ENCODE assay signal across 24 mouse cellular contexts in the genomic region with DNA sequence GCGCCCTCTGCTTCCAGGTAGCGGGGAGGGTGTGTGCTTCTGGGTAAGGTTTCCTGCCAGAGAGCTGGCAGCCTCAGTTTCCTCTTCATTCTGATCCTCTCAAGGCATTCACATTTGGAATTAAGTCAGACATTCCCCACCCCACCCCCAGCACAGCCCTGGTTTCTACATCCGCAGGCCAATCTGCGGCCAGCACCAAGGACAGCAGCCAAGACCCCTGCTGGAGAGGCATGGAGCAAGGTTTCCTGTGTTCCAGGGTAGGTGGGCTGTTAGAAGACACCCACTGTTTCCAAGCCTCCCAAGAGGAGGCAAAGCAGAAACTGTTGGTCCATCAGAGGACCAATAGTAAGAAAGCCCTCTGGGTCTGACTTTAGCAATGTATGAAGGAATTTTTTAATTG. TPM values are rescaled to one million over a fixed set of nuclear protein-coding genes. Genes with fewer than 3 reads are reported as not detected.
DNase-seq lines count a peak whose midpoint lies in the region; ATAC-seq and TF ChIP-seq lines count a peak whose summit lies in the region.
"Had no signal": no experiment of that assay in that cellular context is flagged by ENCODE, and none has a peak within 500 bp of the region (broad histone marks: within the 10 kb centered on the region; RNA-seq: fewer than 3 reads in every experiment).

No protein-coding gene starts in this region.

- H3K4me2 ChIP-seq in intestine, postnatal 0 days (replicated peaks; ENCODE audit: low read depth), result no peak overlapping the region
- H3K4me2 ChIP-seq in intestine, embryonic 16.5 days (ENCODE audit: low read depth, low read length), result no peak overlapping the region
- H3K4me2 ChIP-seq in embryonic facial prominence, embryonic 11.5 days (ENCODE audit: low read depth, low read length), result no peak overlapping the region
- H3K4me2 ChIP-seq: liver, embryonic 11.5 days; lung, embryonic 15.5 days; midbrain, embryonic 12.5 days; neural tube, embryonic 12.5 days had no signal

- H3K36me3 ChIP-seq in intestine, postnatal 0 days (ENCODE audit: control insufficient read depth, insufficient read depth), result peaks cover 10% of the 10 kb centered on the region
- no peaks in the 10 kb centered on the region for H3K36me3 ChIP-seq in intestine, embryonic 16.5 days (ENCODE audit: control insufficient read depth, insufficient read depth, low read length)
- H3K36me3 ChIP-seq in E14TG2a.4 (ENCODE audit: insufficient read depth, low read length), result peaks cover 42% of the 10 kb centered on the region
- H3K36me3 ChIP-seq in embryonic facial prominence, embryonic 11.5 days (replicated peaks; ENCODE audit: control insufficient read depth, insufficient read depth, low read depth, low read length), result peaks cover 4% of the 10 kb centered on the region

- no peak for ATAC-seq in intestine, postnatal 0 days
- ATAC-seq in intestine, embryonic 16.5 days, result no peak
- no peak for ATAC-seq in embryonic facial prominence, embryonic 11.5 days (replicated peaks; ENCODE audit: insufficient number of reproducible peaks, low FRiP score, low TSS enrichment, low read depth)
- ATAC-seq: CD4-positive, CD25-positive, alpha-beta regulatory T cell, adult 4 months; hindbrain, embryonic 16.5 days had no signal

- no peak overlapping the region for H3K27ac ChIP-seq in intestine, postnatal 0 days (ENCODE audit: low read depth, low read length)
- H3K27ac ChIP-seq in intestine, embryonic 16.5 days (ENCODE audit: low read length), result no peak overlapping the region
- H3K27ac ChIP-seq in embryonic facial prominence, embryonic 11.5 days (replicated peaks; ENCODE audit: low read depth, low read length), result no peak overlapping the region
- H3K27ac ChIP-seq: heart, embryonic 10.5 days; lung, embryonic 15.5 days; midbrain, embryonic 12.5 days; neural tube, embryonic 12.5 days had no signal

- H3K9me3 ChIP-seq in intestine, postnatal 0 days (ENCODE audit: control insufficient read depth), result no peaks in the 10 kb centered on the region
- no peaks in the 10 kb centered on the region for H3K9me3 ChIP-seq in intestine, embryonic 16.5 days (ENCODE audit: control insufficient read depth, low read length)
- H3K9me3 ChIP-seq in E14TG2a.4 (ENCODE audit: low read length), result peaks cover 12% of the 10 kb centered on the region
- no peaks in the 10 kb centered on the region for H3K9me3 ChIP-seq in embryonic facial prominence, embryonic 11.5 days (replicated peaks; ENCODE audit: control insufficient read depth, low read length)
- H3K9me3 ChIP-seq: heart, embryonic 10.5 days; lung, embryonic 15.5 days; midbrain, embryonic 12.5 days; neural tube, embryonic 12.5 days had no signal

- peaks cover 17% of the 10 kb centered on the region for H3K27me3 ChIP-seq in intestine, postnatal 0 days (replicated peaks; ENCODE audit: control insufficient read depth, insufficient read depth, low read length)
- peaks cover 20% of the 10 kb centered on the region for H3K27me3 ChIP-seq in intestine, embryonic 16.5 days (replicated peaks; ENCODE audit: control insufficient read depth, insufficient read depth, low read length)
- H3K27me3 ChIP-seq in E14TG2a.4 (ENCODE audit: insufficient read depth, low read length), result peaks cover 35% of the 10 kb centered on the region
- H3K27me3 ChIP-seq in embryonic facial prominence, embryonic 11.5 days (ENCODE audit: control insufficient read depth, insufficient read depth, low read length), result peaks cover 23% of the 10 kb centered on the region

- 0 out of 2 replicates have a peak, but pooled peaks have one; percentile 7 for TF ChIP-seq CTCF in intestine, postnatal 0 days (IDR thresholded peaks at IDR 0.05; ENCODE audit: low read depth)
- peak; percentile 12; the same call in 1 of the 2 replicates for TF ChIP-seq CTCF in E14TG2a.4 (conservative IDR thresholded peaks at IDR 0.05; ENCODE audit: low read length)

- H3K4me3 ChIP-seq in intestine, postnatal 0 days (ENCODE audit: low read depth, low read length), result no peak overlapping the region
- no peak overlapping the region for H3K4me3 ChIP-seq in intestine, embryonic 16.5 days (ENCODE audit: low read length)
- no peak overlapping the region for H3K4me3 ChIP-seq in E14TG2a.4 (replicated peaks; ENCODE audit: low read length)
- H3K4me3 ChIP-seq in embryonic facial prominence, embryonic 11.5 days (ENCODE audit: low read depth, low read length), result no peak overlapping the region
- H3K4me3 ChIP-seq: heart, embryonic 10.5 days; lung, embryonic 15.5 days; midbrain, embryonic 12.5 days; neural tube, embryonic 12.5 days had no signal

- no peaks in the 10 kb centered on the region for H3K4me1 ChIP-seq in intestine, postnatal 0 days (replicated peaks; ENCODE audit: control insufficient read depth, insufficient read depth, low read length)
- peaks cover 11% of the 10 kb centered on the region for H3K4me1 ChIP-seq in intestine, embryonic 16.5 days (ENCODE audit: control insufficient read depth, insufficient read depth, low read length)
- peaks cover 54% of the 10 kb centered on the region for H3K4me1 ChIP-seq in E14TG2a.4 (replicated peaks; ENCODE audit: low read depth, low read length)
- 0 out of 2 replicates have a peak, but pooled peaks cover 2% of the 10 kb centered on the region for H3K4me1 ChIP-seq in embryonic facial prominence, embryonic 11.5 days (ENCODE audit: control insufficient read depth, insufficient read depth, low read length)

- 72% methylated on average over 4 of the region's 4 CpGs for WGBS in intestine, postnatal 0 days
- 65% methylated on average over 4 of the region's 4 CpGs for whole genome bisulfite sequencing in intestine, embryonic 16.5 days
- WGBS in embryonic facial prominence, embryonic 11.5 days, result 67% methylated on average over 4 of the region's 4 CpGs

- H3K9ac ChIP-seq in intestine, postnatal 0 days (ENCODE audit: low read depth, low read length), result no peak overlapping the region
- no peak overlapping the region for H3K9ac ChIP-seq in intestine, embryonic 16.5 days (ENCODE audit: low read depth, low read length)
- no peak overlapping the region for H3K9ac ChIP-seq in embryonic facial prominence, embryonic 11.5 days (replicated peaks; ENCODE audit: low read length)
- H3K9ac ChIP-seq: lung, embryonic 15.5 days; midbrain, embryonic 12.5 days; neural tube, embryonic 12.5 days had no signal

- peak; percentile 55 to 58 for DNase-seq in cerebellum, postnatal 14 days
- DNase-seq in cerebellum, postnatal 36 days, result no peak
- peak; percentile 52 for DNase-seq in embryonic facial prominence, embryonic 11.5 days (ENCODE audit: low spot score)
- no peak for DNase-seq in layer of hippocampus, adult 8-10 months (ENCODE audit: low spot score in 2 of 2)
- no peak for DNase-seq in gastrocnemius, postnatal 25 days
- DNase-seq: cerebellum, adult 8-10 months; gastrocnemius, postnatal 36 days; heart, postnatal 10 days; kidney, adult 11 months; kidney, postnatal 14 days; right cerebral cortex, adult 18-20 months; thymus, postnatal 25 days had no signal

RNA-seq across cellular contexts. Expression of gene March9, which starts 5.3 kb away (rescaled TPM):
- polyA plus RNA-seq in intestine, postnatal 0 days (2015; fragmentation: Nextera tagmentation; extraction: Ambion mirVana), result 0.91 and 1.1 TPM in 2 replicates
- 0.40 and 0.50 TPM in 2 replicates for polyA plus RNA-seq in intestine, embryonic 16.5 days (2015; fragmentation: Nextera tagmentation; extraction: Ambion mirVana)
- 1.5 and 1.8 TPM in 2 replicates for polyA plus RNA-seq in embryonic facial prominence, embryonic 11.5 days (2014; fragmentation: Nextera tagmentation; extraction: Ambion mirVana)
- total RNA-seq in layer of hippocampus, adult 8-10 months (2022), result 10 to 100 TPM; 14.8 to 21.9 (median 20.4) TPM
- total RNA-seq in gastrocnemius, postnatal 25 days (2021), result under 1 TPM; 0.62 to 0.82 TPM
- total RNA-seq: monocyte, adult 5-6 weeks had no signal

RNA-seq across cellular contexts. Expression of gene Cyp27b1, which starts 6.6 kb away (rescaled TPM):
- polyA plus RNA-seq in intestine, postnatal 0 days (2015; fragmentation: Nextera tagmentation; extraction: Ambion mirVana), result not detected in 2 replicates
- polyA plus RNA-seq in intestine, embryonic 16.5 days (2015; fragmentation: Nextera tagmentation; extraction: Ambion mirVana), result 0.05 and 0.11 TPM in 2 replicates
- polyA plus RNA-seq in embryonic facial prominence, embryonic 11.5 days (2014; fragmentation: Nextera tagmentation; extraction: Ambion mirVana), result not detected in 2 replicates
- 1 to 10 TPM in 1 of 4 experiments, under 1 TPM in 3; 0.14 to 1.1 (median 0.48) TPM for total RNA-seq in layer of hippocampus, adult 8-10 months (2022)
- total RNA-seq in gastrocnemius, postnatal 25 days (2021), result under 1 TPM; 0.10 to 0.19 TPM
- total RNA-seq: monocyte, adult 5-6 weeks had no signal
- polyA plus RNA-seq: liver, embryonic 11.5 days had no signal

RNA-seq across cellular contexts. Expression of gene Cdk4, which starts 8.7 kb away (rescaled TPM):
- 500 and 515 TPM in 2 replicates for polyA plus RNA-seq in intestine, postnatal 0 days (2015; fragmentation: Nextera tagmentation; extraction: Ambion mirVana)
- 1,474 and 1,595 TPM in 2 replicates for polyA plus RNA-seq in intestine, embryonic 16.5 days (2015; fragmentation: Nextera tagmentation; extraction: Ambion mirVana)
- 3,117 and 3,128 TPM in 2 replicates for polyA plus RNA-seq in embryonic facial prominence, embryonic 11.5 days (2014; fragmentation: Nextera tagmentation; extraction: Ambion mirVana)
- 10 to 100 TPM; 84.1 to 95.2 (median 91.1) TPM for total RNA-seq in layer of hippocampus, adult 8-10 months (2022)
- 10 to 100 TPM; 43.3 to 46.9 TPM for total RNA-seq in gastrocnemius, postnatal 25 days (2021)

RNA-seq across cellular contexts. Expression of gene Eef1akmt3, which starts 13.3 kb away (rescaled TPM):
- polyA plus RNA-seq in intestine, postnatal 0 days (2015; fragmentation: Nextera tagmentation; extraction: Ambion mirVana), result 0.16 and 0.17 TPM in 2 replicates
- polyA plus RNA-seq in intestine, embryonic 16.5 days (2015; fragmentation: Nextera tagmentation; extraction: Ambion mirVana), result 0.49 and 0.61 TPM in 2 replicates
- 0.07 and 0.29 TPM in 2 replicates for polyA plus RNA-seq in embryonic facial prominence, embryonic 11.5 days (2014; fragmentation: Nextera tagmentation; extraction: Ambion mirVana)
- total RNA-seq in layer of hippocampus, adult 8-10 months (2022), result under 1 TPM in 3 of 4 experiments, not detected in 1; 0.23 to 0.33 (median 0.31) TPM
- under 1 TPM; 0.15 to 0.24 TPM for total RNA-seq in gastrocnemius, postnatal 25 days (2021)
- total RNA-seq: left cerebral cortex, postnatal 36 days; monocyte, adult 5-6 weeks had no signal

RNA-seq across cellular contexts. Expression of gene Mettl1, which starts 13.4 kb away (rescaled TPM):
- 19.8 and 22.1 TPM in 2 replicates for polyA plus RNA-seq in intestine, postnatal 0 days (2015; fragmentation: Nextera tagmentation; extraction: Ambion mirVana)
- 42.4 and 48.3 TPM in 2 replicates for polyA plus RNA-seq in intestine, embryonic 16.5 days (2015; fragmentation: Nextera tagmentation; extraction: Ambion mirVana)
- polyA plus RNA-seq in embryonic facial prominence, embryonic 11.5 days (2014; fragmentation: Nextera tagmentation; extraction: Ambion mirVana), result 42.7 and 44.8 TPM in 2 replicates
- total RNA-seq in layer of hippocampus, adult 8-10 months (2022), result 10 to 100 TPM; 13.1 to 16.0 (median 14.5) TPM
- total RNA-seq in gastrocnemius, postnatal 25 days (2021), result 1 to 10 TPM; 7.9 to 9.5 TPM

Comparison
In these comparisons a context has a peak if more than half of its experiments do, and no peak if none do; other contexts are left out.
1. DNase-seq: peak in cerebellum, postnatal 14 days (2 of 2) and embryonic facial prominence, embryonic 11.5 days (single experiment); none in cerebellum, postnatal 36 days (0 of 2), layer of hippocampus, adult 8-10 months (0 of 2) and gastrocnemius, postnatal 25 days (single experiment).